Mouse (Mus musculus) gastrocnemius, postnatal 14 days (tissue): ENCODE data around the gene Gm11563. TPM values are rescaled to one million over a fixed set of nuclear protein-coding genes. Genes with fewer than 3 reads are reported as not detected.
"Not testable (repeated sequence)": the region's sequence is repeated elsewhere in the genome, so short reads cannot be mapped to it uniquely, and the experiment has no call there.

Experiments
- DNase-seq: peaks from one replicate; pipeline ENCODE4 v3.0.0; 2021; ENCODE audit warnings: mixed read lengths
- intact Hi-C: fragments of 180-260 bp; cut with DNase I; formaldehyde crosslinking; loops from one replicate; pipeline ENCODE4 v1.15.1; 2025; ENCODE audit warnings: low total_unique reads
- total RNA-seq, 2 experiments: library from RNA; stranded (reverse); gene quantifications; 2 replicates each; pipeline ENCODE4 v1.2.3; 2021

The Gm11563 gene
- total RNA-seq, 2 experiments from 2014 or later: not detected

GRCm38 (mm10) chr11:99610089-99610488 is 48.7 kb downstream of the Gm11563 start, which contains the start of gene Gm11937:
Gene Gm11937, minus strand, starts transcription at chr11:99610189.
- DNase-seq, intact Hi-C loops: not testable (repeated sequence)

- no peak for DNase-seq
- intact Hi-C loops: no loop called here
Observed at GRCm38 (mm10) chr11:99609126-99609525, 49.6 kb downstream of the Gm11563 start.

Other genes with a start within 250 kb of the Gm11563 start
- not detected for gene Krt12, start 236.7 kb downstream of the Gm11563 start, total RNA-seq
- under 1 TPM; 0.27 TPM for gene Krt20, start 220.8 kb downstream of the Gm11563 start, total RNA-seq
- not detected for gene Krt23, start 165.8 kb downstream of the Gm11563 start, total RNA-seq
- gene Krt39, start 137.6 kb downstream of the Gm11563 start, total RNA-seq: not detected
- not detected for gene Krt40, start 115.8 kb downstream of the Gm11563 start, total RNA-seq
- gene Krtap3-3, start 108.1 kb downstream of the Gm11563 start, total RNA-seq: not detected
- gene Krtap3-2, start 102.1 kb downstream of the Gm11563 start, total RNA-seq: not detected
- gene Gm11939, start 99.5 kb downstream of the Gm11563 start, total RNA-seq: not detected
- gene Krtap3-1, start 92.3 kb downstream of the Gm11563 start, total RNA-seq: not detected
- gene Krtap1-5, start 77.9 kb downstream of the Gm11563 start, total RNA-seq: not detected
- not detected for gene Krtap1-4, start 75.3 kb downstream of the Gm11563 start, total RNA-seq
- gene Krtap1-3, start 67.6 kb downstream of the Gm11563 start, total RNA-seq: not detected
- gene Krtap9-3, start 60.9 kb downstream of the Gm11563 start, total RNA-seq: not detected
- gene Gm11938, start 55.7 kb downstream of the Gm11563 start, total RNA-seq: not detected
- not detected for gene Gm11937, start 48.8 kb downstream of the Gm11563 start, total RNA-seq
- not detected for gene Krtap2-4, start 44.1 kb downstream of the Gm11563 start, total RNA-seq
- not detected for gene Gm11562, start 38.5 kb downstream of the Gm11563 start, total RNA-seq
- not detected for gene Krtap4-1, start 30.7 kb downstream of the Gm11563 start, total RNA-seq
- gene Krtap4-2, start 23.9 kb downstream of the Gm11563 start, total RNA-seq: not detected
- not detected for gene Krtap4-7, start 14.9 kb downstream of the Gm11563 start, total RNA-seq
- gene Gm11555, start 8.7 kb downstream of the Gm11563 start, total RNA-seq: not detected
- not detected for gene Krtap4-6, start 7.0 kb upstream of the Gm11563 start, total RNA-seq
- not detected for gene Gm14190, start 31.8 kb upstream of the Gm11563 start, total RNA-seq
- not detected for gene Gm14180, start 75.3 kb upstream of the Gm11563 start, total RNA-seq
- not detected for gene Gm11595, start 114.0 kb upstream of the Gm11563 start, total RNA-seq
- gene Krtap4-8, start 121.7 kb upstream of the Gm11563 start, total RNA-seq: not detected
- not detected for gene Krtap4-9, start 126.2 kb upstream of the Gm11563 start, total RNA-seq
- not detected for gene Gm11596, start 134.5 kb upstream of the Gm11563 start, total RNA-seq
- gene Gm11569, start 140.0 kb upstream of the Gm11563 start, total RNA-seq: not detected
- not detected for gene Gm11554, start 145.5 kb upstream of the Gm11563 start, total RNA-seq
- not detected for gene Krtap4-13, start 150.9 kb upstream of the Gm11563 start, total RNA-seq
- gene Gm11564, start 156.7 kb upstream of the Gm11563 start, total RNA-seq: not detected
- not detected for gene 2300003K06Rik, start 179.1 kb upstream of the Gm11563 start, total RNA-seq
- gene Krtap4-16, start 192.6 kb upstream of the Gm11563 start, total RNA-seq: not detected
- not detected for gene Gm11568, start 199.0 kb upstream of the Gm11563 start, total RNA-seq
- not detected for gene Gm11559, start 205.5 kb upstream of the Gm11563 start, total RNA-seq
- gene Krtap9-1, start 214.4 kb upstream of the Gm11563 start, total RNA-seq: not detected
- not detected for gene Gm11567, start 220.2 kb upstream of the Gm11563 start, total RNA-seq
- gene Krtap31-1, start 249.0 kb upstream of the Gm11563 start, total RNA-seq: not detected